Mouse (Mus musculus): ENCODE results near the gene Dnajc4.
"Not testable (repeated sequence)": the region's sequence is repeated elsewhere in the genome, so short reads cannot be mapped to it uniquely, and the experiment has no call there.

Dnajc4 gene

DNA sequence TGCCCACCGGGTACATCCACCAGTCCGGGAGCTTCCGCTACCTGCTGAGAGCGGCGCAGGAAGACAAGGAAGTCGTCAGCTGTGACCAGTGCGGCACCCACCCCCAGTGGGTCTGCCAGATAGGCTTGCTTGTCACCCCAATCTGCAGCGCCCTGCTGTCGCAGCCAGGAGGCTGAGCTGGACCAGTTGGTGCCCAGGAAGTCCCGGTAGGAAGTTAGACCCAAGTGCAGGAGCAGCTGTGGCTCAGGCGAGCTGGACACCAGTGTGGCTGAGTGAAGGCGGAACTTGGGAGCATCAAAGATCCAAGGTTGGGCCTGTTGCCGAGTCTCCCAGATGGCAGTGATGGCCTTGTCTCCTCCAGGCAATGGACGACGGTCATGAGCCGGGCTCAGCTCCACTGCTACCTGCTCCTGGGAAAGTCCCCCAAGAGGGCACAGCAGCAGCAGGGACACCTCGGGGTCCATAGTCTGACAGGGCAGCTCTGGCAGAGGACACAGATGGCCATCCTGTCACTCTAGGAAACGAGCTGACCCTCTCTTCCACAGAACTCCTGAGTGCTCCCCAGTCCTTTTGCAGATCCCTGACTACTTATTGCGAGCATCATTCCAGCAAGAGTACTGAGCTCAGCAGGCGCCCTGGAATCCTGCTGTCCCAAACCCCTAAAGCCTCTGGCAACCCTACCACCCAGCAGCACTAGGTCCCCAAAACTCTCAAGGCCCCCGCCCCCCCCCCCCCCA, 3.1 kb upstream of the Dnajc4 start:
- no peak for DNase-seq (ENCODE audit: low spot score in 2 of 2)

DNA sequence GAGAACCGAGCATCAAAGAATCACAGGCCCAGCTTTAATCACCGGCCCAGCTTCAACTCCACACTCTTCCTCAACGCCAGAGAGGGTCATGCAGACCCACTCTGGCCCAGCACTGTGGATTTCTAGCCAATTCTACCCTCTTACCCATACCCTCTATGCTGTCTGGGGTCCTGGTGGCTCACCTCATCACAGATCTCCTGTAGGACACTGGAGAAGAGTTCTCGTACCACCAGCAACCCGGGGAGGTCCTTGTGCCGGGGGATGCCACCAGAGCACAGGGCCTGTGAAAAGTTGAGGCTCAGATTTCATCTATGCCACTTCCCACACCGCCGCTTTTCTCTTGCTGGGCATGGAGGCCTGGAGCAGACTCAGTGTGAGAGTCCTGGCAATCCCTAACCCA, 2.1 kb upstream of the Dnajc4 start:
- no peak for DNase-seq (ENCODE audit: low spot score in 2 of 2)

DNA sequence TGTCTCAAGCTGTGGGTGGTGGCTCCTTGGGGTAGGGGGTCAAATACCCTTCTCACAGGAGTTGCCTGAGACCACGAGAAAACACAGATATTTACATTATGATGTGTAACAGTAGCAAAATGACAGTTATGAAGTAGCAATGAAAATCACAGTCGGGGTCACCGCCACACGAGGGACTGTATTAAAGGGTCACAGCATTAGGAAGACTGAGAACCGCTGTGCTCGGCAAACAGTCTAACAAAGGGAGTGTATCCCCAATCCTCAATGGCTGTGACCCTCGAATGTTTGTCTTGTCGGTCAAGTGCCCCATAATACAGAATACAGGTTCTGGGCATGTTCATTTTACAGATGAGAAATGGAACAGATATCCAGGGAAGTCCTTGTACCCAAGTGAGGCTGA, 1.6 kb upstream of the Dnajc4 start:
- no peak for DNase-seq (ENCODE audit: low spot score in 2 of 2)

DNA sequence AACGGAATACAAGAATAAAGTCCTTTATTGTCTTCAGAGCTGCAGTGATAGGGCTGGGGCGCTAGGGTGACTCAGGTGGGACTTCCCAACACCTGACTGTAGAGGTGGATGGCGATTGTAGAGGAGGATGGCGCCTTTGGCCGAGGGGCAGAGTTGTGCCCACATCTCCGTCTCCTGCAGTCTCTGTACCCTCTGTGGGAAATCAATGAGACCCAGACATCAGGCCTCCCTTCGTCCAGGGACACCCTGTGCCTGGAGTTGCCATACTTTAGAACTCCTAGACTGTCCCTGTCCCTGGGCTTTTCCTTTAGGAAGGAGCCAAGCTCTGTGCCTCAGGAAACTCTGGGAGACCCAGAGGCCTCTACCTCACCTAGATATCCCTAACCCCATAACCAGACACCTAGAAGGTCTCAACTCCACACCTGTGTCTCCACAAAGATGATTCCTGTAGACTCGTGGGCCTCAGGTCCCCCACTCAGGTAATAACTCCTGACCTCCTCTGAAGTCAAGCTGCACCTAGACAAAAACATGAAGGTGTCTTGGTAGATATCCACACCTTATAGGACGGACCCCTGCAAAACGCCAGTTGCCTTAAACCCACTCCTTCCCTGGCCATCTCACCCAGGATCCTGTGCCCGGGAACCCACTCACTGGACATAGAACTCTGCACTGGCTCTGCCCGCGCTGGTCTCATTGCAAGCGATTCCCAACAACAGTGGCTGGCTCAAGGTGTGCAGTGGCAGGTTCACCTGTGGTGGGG, 819 bp upstream of the Dnajc4 start:
- DNase-seq (ENCODE audit: low spot score in 2 of 2), result no peak

DNA sequence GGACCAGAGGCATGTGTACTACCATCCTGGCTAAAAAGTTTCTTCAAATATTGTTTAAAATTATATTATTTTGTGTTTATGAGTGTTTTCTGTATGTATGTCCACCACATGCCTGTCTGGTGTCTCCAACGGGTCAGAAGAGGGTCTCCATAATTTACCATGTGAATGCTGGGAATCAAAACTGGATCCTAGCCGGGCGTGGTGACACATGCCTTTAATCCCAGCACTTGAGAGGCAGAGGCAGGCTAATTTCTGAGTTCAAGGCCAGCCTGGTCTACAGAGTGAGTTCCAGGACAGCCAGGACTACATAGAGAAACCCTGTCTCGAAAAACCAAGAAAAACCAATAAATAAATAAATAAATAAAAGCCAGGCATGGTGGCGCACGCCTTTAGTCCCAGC, 1.2 kb downstream of the Dnajc4 start:
- DNase-seq (ENCODE audit: low spot score in 2 of 2), result not testable (repeated sequence)

DNA sequence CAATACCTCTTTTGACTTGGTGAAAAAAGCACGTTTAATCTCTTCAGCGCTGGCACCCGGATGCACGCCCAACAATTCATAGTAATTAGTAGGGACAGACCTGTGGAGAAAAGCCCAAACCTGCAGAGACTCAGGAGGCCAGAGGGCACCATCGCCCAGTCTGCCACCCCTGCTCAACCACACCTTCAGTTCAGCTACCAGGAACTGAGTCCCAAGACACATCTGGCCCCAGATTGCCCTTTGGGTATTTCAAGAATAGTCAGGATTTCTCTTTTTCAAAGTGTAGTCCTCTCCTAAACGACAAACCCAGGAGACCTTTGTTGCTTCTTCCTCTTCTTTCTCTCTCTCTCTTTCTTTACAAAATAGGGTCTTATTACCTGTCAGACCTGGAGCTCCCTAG, 1.7 kb downstream of the Dnajc4 start:
- no peak for DNase-seq (ENCODE audit: low spot score in 2 of 2)

DNA sequence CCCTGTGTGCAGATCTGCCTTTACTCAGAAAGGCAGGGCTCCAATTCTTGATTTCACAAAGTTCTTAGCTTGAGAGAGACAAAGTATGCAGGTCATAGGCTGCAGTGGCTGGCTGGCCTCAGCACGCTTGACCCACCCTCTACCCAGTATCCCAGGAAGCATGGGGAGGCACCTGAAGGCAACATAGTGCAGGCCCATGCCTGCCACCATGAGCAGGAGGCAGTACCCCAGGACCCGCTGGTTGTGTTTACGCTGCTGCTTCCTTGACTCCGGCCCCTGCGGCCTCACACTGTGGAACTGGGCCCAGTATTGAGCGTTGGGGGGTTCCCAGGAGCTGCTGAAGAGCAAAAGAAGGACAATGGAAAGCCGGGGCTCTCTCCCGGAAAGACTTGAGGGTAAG, 3.1 kb downstream of the Dnajc4 start:
- DNase-seq (ENCODE audit: low spot score in 2 of 2), result no peak

DNA sequence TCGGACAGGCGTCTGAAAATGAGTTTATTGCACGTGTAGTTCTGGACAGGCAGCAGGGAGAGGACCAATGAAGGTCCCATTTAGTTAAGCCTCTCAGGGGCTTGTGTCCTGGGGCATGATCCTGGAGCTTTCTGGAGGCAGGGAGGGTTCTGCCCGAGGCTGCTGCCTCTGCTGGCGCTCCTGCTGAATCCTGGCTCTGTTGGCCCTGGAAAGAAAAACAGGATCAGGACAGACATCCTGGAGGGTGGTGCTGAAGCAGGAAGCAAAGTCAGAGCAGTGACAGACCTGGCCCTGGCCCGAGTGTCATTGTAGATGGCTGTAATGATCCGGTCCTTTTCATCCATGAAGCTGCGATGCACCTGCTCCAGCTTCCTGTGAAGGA, 4.5 kb downstream of the Dnajc4 start:
- DNase-seq (ENCODE audit: low spot score in 2 of 2), result no peak

DNA sequence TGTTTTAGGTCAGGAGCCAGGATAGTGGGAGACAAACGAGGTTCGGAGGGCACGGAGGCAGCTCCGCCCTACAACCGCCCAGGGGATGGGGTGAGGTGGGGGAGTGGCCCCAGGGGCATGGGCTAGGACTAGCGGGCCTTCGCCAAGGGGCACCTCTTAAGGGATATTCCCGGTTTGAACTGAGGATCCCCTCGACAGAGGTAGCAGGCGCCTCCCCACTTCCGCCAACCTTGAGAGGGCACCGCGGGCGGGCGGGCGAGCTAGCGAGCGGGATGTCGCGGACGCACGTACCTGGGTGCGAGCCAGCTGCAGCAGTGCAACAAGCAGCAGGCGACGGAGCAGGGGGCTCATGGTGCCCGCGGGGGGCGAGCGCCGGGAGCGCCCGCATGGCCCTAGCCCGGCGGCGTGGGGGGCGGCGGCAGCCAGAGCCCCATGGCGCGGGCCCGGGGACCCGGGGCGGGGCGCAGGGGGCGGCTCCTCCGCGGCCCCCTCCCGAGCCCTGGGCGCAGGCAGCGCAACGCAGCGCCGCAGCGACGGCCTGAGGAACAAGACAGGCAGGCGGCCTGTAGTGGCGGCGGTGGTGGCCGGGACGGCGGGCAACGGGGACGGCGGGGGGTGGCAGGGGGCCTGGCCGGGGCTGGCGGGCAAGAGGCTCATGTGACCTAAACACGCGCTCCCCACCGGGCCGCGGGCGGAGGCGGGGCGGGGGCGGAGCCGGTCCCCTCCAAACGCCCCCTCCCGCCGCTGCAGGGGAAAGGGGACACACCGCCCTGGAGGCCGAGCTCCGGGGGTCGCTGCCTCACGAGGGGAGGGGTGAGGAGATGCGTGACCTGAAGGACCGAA, 5.1 kb downstream of the Dnajc4 start, which contains the start of gene Vegfb:
Gene Vegfb, minus strand, starts transcription at position 591 of the 843 bp plus-strand sequence.
- DNase-seq (ENCODE audit: low spot score in 2 of 2), result peak; percentile 35 to 42

DNA sequence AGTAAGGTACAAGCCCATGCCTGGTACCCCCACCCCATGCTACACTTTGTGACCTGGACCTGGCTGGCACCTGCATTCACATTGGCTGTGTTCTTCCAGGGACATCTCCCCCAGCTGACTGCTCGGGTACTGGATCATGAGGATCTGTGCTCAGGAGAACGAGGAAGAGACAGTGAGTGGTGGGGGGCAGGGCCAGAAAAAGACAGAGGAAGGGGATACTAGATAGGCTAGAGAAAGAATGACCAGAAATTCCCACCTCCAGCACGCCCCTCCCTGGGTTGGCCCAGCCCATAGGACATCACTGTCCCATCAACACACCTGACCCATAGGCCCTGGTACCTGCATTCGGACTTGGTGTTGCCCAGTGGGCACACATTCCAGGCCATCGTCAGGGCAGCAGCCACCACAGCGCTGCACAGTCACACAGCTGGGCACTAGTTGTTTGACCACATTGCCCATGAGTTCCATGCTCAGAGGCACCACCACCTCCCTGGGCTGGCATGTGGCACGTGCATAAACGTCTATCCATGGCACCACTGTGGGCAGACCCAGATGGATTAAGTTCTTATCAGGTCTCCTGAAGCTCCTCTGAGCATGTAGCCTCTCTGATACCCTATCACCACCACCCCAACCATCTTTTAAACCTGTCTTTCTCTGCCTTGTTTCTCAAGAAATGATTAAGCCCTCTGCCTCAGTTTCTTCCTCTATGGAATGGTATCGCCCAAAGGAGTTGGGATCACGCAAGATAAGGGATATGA, 6.2 kb downstream of the Dnajc4 start:
- no peak for DNase-seq (ENCODE audit: low spot score in 2 of 2)

DNA sequence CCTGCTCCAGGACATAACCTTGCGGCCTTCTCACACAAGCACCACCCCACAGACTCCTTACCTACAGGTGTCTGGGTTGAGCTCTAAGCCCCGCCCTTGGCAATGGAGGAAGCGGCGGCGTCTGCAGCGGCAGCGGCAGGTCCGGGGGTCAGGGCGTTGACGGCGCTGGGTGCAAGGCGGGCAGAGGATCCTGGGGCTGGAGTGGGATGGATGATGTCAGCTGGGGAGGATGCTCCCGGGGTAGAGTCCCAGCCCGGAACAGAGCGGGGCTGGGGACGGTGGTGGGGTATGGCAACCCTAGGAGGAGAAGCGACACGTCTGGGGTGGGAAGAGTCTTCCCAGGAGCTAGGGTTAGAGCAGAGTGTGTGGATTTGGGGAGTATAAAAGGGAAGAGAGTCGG, 7.1 kb downstream of the Dnajc4 start:
- no peak for DNase-seq (ENCODE audit: low spot score in 2 of 2)

DNA sequence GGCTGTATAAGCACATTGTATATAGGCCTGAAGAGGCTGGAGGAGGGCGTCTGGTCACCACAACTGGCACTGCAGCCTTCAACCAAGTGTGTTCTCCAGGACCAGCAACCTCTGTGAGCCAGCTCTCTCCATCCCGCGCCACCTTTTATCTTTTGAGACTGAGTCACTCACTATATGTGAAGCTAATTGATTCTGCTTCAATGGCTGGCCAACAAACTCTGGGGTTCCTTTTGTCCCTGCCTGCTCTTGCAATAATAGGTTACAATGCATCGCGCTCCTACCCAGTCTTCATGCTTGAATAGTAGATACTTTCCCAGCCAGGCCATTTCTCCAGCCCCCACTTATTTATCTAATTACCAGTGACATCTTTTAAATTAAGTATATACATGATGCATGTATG, 8.8 kb downstream of the Dnajc4 start:
- DNase-seq (ENCODE audit: low spot score in 2 of 2), result no peak

DNA sequence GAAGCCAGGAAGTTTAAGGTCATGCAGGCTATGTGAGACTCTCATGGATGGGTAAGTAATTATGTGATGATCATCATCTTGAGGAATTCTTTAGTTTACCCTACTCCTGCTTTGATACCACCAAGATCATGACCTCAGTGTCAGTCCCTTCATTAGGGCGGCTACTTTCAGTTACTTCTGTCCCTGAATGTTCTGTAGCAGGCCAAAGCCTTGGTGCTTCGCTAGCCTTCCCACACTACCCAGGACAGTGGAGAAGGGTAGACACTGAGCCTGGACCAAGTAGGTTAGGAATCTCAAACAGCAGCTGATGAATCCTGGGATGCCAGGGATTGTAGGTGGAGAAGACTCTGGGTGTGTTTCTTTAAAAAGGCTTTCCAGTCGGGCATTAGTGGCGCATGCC, 10.9 kb downstream of the Dnajc4 start:
- no peak for DNase-seq (ENCODE audit: low spot score in 2 of 2)

DNA sequence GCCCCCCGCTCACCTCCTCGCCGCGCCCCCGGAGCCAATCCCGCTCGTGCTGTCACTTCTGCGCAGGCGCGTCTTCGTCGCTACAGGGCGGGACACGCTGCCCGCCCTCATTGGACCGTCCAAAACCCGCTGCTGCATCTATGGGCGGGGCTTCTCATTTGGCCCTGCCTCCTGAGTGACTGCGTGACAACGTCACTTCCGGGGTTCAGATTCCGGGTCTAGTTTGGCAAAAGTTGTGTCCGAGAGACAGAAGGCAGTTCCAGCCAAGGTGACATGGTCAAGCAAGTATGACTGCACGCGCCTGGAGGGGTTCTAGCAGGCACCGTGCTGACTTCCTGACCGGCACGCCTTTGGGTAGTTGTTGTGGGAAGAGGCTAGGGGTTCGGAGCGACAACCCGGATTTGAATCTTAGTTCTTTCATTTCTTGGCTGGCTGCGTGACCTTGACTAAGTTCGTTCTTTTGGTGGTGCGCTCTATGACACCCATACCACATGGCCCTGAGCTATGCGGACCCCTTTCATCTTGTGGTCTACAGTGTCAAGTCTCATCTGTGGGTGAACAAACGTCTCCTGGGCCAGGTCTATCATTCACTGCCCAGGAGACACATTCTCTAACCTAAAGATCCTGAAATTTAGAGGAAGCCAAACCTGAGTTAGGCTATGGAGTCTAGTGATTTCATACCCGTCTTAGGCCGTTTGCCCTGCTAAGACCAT, 11.8 kb downstream of the Dnajc4 start, which contains the start of gene Fkbp2:
Gene Fkbp2, minus strand, starts transcription at position 121 of the 713 bp plus-strand sequence.
- peak; percentile 99 for DNase-seq (ENCODE audit: low spot score in 2 of 2)

DNA sequence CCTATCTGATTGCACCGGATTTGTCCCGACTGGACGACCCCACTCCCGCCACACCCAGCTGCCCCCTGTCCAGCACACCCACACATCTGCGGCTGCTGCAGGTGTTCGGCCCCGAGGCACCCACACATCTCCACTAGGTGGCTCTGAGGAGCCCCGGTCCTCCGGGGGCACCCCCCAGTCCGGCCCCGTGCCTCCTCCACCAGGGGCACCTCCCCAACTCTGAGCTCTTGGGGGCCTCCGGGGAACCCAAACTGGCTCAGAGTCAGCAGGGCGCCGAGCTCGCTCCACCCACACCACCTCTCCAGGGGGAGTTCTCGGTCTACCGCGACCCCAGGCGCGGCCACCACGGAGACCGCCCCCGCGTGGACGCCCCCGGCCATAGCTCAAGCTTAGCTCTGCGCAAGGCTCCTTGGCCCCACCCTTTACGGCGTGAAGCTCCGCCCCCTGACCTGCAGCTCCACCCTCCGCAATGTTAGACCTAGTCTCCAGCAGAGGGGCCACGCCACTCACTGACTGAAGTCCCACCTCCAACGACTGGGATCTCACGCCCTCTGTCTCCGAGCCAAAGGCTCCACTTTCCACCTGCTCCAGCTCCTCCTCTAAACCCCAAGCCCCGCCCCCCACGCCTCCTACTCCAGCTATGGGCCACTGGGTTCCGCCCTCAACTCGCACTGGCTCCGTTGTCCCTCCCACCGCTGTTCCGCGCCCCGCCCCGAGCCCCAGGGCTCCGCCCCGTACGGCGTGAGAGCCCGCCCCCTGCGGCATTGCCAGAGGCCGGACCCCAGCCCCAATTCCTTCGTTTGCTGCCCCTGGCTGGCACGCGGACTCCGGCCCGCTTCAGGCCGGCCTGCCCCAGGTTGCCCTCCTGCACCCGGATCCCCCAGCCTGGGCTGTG, 12.6 kb downstream of the Dnajc4 start:
- peak; percentile 100 for DNase-seq (ENCODE audit: low spot score in 2 of 2)

DNA sequence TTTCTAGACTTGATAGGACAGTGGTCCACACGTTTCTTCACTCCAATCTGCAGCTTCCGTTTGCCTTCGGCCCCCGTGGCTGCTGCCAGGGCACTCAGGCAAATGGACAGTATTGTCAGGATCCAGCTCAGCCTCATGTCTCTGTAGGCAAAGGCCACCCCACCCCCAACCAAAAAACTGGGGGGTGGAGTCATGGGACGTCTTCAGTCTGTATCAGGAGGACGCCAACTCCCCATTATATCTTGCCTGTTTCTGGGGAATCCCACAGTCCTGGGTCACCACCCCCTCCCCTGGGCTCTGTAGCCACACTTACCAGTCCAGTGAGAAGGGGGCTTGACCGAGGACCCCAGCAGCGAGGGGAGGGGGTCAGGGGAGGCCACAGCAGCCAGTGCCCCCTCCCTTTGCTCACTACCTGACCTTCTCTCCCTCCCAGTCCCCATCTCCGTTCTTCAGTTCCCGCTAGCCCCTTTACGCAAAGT, 13.3 kb downstream of the Dnajc4 start:
- DNase-seq (ENCODE audit: low spot score in 2 of 2), result no peak

DNA sequence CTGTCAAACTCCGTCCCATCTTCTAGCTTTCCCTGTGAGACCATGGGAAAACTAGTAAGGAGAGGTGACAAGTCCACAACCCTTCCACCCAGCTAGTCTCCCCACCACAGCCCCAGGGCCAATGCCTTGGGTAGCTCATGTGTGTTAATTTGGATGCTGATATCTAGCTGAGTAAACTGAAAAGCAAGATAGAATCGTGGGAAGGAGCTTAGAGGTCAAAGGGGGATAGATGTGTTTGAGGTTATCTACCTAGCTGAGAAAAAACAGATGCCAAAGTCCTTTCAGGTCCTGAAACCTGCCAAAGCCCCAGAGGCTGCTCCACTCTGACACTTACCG, 13.8 kb downstream of the Dnajc4 start:
- no peak for DNase-seq (ENCODE audit: low spot score in 2 of 2)

DNA sequence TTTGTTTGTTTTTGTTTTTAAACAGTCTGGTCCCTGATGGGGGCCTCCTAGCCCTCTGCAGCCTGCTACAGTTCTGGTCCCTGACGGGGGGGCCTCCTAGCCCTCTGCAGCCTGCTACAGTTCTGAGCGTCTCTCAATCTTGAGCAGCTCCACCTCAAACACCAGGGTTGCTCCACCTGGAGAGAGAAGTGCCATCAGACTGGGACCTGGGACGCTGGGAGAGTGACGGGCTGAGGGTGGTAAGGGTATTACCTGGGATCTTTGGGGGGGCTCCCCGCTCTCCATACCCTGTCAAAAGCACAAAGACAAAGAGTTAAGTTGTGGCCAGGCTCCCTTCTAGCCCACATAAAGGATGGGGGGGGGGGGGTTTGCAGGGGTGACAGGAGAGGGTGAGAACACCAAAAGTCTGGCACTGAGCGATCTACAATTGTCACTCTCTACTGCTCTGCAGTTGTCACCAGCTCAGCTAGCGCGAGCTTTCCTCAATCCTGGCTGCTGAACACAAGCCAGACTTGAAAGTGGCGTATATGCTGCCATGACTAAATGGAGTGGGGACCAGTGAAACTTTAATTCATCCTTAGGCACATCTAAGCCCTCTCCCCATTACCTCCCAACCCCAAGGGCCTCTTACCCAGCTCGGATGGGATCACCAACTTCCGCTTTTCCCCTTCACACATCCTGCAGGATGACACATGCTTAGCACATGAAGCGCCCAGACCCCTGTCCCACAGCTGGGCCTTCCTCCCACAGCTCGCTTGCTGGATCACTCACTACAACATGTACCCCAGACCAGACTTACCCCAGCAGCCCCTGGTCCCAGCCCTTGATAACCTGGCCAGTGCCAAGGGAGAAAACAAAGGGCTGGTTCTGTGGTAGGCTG, 14.4 kb downstream of the Dnajc4 start:
- no peak for DNase-seq (ENCODE audit: low spot score in 2 of 2)

Measured in natural killer cell, adult 2 months (primary cell).